Mouse (Mus musculus) retina, adult 2 months (tissue): ENCODE data around the gene Shox2.

ENCODE experiments used
- DNase-seq: peaks from one replicate; pipeline ENCODE4 v3.0.0-alpha.2; 2012; ENCODE audit warnings: low read depth, low spot score

The Shox2 gene

GRCm38 (mm10) chr3:66964884-66965283 is 16.7 kb downstream of the Shox2 start:
- no peak for DNase-seq

GRCm38 (mm10) chr3:66959972-66960371 is 21.6 kb downstream of the Shox2 start:
- DNase-seq, result no peak

GRCm38 (mm10) chr3:66955126-66955525 is 26.4 kb downstream of the Shox2 start:
- no peak for DNase-seq

- DNase-seq, result no peak
These were observed 41.9 kb downstream of the Shox2 start for GRCm38 (mm10) chr3:66939675-66940074.

GRCm38 (mm10) chr3:66922436-66922835 is 59.1 kb downstream of the Shox2 start:
- no peak for DNase-seq
